Mouse (Mus musculus) olfactory bulb, adult 2 months (tissue): Measurements from ENCODE around the gene Ublcp1. TPM values are rescaled to one million over a fixed set of nuclear protein-coding genes. Genes with fewer than 3 reads are reported as not detected.

Experiments used
- H3K27ac ChIP-seq: fragments of 200-500 bp; 2 replicates; pipeline ENCODE4 v1.5.1; 2012; ENCODE audit warnings: low read depth, low read length; ENCODE audit not compliant: insufficient read depth
- H3K4me1 ChIP-seq: fragments of 200-500 bp; 2 replicates; pipeline ENCODE4 v1.6.1; 2012; ENCODE audit warnings: low read length; ENCODE audit not compliant: control insufficient read depth, insufficient read depth
- H3K4me3 ChIP-seq: fragments of 200-500 bp; 2 replicates; pipeline ENCODE4 v1.5.1; 2012; ENCODE audit warnings: mild to moderate bottlenecking, low read depth, low read length, moderate library complexity; ENCODE audit not compliant: insufficient read depth
- CTCF ChIP-seq: fragments of 200-500 bp; IDR thresholded peaks from 2 replicates; pipeline ENCODE4 v1.5.1; 2012; ENCODE audit warnings: low read depth, mild to moderate bottlenecking, low read length, moderate library complexity; ENCODE audit not compliant: insufficient read depth
- POLR2A ChIP-seq: fragments of 200-500 bp; IDR thresholded peaks from 2 replicates; pipeline ENCODE4 v1.6.1; 2012; ENCODE audit warnings: mild to moderate bottlenecking, low read depth, low read length, moderate library complexity; ENCODE audit not compliant: insufficient read depth
- WGBS: fragments of 180-500 bp; shearing (Covaris S2); methylation state at CpG from one replicate; pipeline ENCODE4 v1.1.7; 2018; 5-methylcytosine and 5-hydroxymethylcytosine counted together
- polyA plus RNA-seq: library from polyadenylated mRNA; stranded (reverse); fragments of >200 nt; gene quantifications from 2 replicates; pipeline ENCODE4 v1.2.4, GENCODE M21; 2012; ENCODE audit warnings: low replicate concordance; ENCODE audit not compliant: missing spikeins, insufficient read depth, insufficient read length

Gene Ublcp1
- polyA plus RNA-seq, 1 experiment, result not detected

- H3K4me3 ChIP-seq, result no peak overlapping the region
- no peaks in the 10 kb centered on the region; the same call in 1 of the 2 replicates for H3K4me1 ChIP-seq
- 48% methylated on average over 3 of the region's 3 CpGs for WGBS
- TF ChIP-seq POLR2A (no peak), CTCF (no peak)
- H3K27ac ChIP-seq, result no peak overlapping the region
Measured at GRCm38 (mm10) chr11:44496217-44496616, 25.9 kb upstream of the Ublcp1 start.

DNA sequence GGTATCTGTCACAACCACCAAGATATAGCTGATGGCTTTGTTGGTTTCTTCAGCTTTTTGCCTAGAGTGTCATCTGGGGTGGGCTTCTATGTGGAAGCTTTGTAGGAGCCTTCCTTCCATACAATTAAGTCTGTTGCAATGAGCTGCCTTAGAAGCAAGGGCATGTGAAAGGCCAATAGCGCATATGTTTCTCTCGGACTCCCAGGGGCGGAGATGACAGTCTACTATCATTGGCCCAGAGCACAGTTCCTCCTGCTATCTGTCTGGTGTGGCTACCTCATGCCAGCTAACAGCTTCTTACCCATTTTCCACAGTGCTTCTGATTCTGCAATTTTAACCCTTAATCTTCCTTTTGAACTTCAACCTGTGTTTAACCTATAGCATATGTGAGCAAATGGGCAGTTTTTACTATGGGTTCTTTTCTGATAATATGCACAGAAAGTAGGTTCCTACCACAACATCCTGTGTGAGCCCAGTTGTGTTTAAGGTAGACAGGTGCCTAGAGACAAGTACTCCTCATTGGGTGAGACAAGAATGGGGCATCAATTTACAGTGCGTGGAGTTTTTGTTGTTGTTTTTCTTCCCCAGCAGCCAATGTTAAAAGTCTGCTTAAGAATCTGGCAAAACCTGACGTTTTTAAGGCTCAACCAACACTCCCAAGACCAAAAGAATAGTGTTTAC, 24.5 kb upstream of the Ublcp1 start:
- WGBS, result 85% methylated on average over 5 of the region's 5 CpGs
- H3K4me1 ChIP-seq, result no peaks in the 10 kb centered on the region; the same call in 1 of the 2 replicates
- no peak overlapping the region for H3K4me3 ChIP-seq
- TF ChIP-seq CTCF (no peak), POLR2A (no peak)
- no peak overlapping the region for H3K27ac ChIP-seq

- Histone ChIP-seq H3K4me1 (0 out of 2 replicates have a peak, but pooled peaks cover 2% of the 10 kb centered on the region), H3K27ac (no peak overlapping the region), H3K4me3 (no peak overlapping the region)
- 95% methylated on average over 1 of the region's 1 CpGs for WGBS
- TF ChIP-seq POLR2A, result no peak
- no peak for TF ChIP-seq CTCF
Measured at GRCm38 (mm10) chr11:44489117-44489516, 18.8 kb upstream of the Ublcp1 start.

DNA sequence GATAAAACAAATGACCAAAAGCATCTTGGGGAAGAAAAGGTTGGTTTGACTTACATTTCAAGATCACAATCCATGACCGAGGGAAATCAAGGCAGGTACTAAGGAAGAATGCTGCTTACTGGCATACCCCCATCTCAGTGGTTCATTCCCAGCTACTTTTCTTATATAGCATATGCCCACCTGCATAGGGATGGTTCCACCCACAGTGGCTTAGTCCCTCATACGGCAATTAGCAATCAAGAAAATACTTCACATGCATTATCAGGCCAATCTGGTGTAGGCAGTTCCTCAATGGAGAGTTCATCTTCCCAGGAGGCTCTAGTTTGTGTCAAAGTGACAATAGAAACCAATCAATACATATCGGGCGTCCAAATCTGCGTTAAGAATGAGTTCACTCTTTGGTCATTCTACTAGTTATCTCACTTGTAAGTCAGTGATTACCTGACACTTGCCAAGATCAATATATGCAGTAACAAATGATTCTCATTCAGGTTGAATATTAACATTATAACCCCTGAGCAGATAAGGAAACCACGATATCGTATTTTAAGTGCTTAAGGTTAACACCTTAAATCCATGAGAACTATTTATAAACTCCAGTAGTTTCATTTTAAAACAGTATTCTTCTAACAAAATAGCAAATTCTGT, 14.9 kb upstream of the Ublcp1 start:
- WGBS, result 85% methylated on average over 7 of the region's 7 CpGs
- Histone ChIP-seq H3K4me3 (no peak overlapping the region), H3K27ac (no peak overlapping the region), H3K4me1 (0 out of 2 replicates have a peak, but pooled peaks cover 2% of the 10 kb centered on the region)
- TF ChIP-seq POLR2A (no peak), CTCF (no peak)

DNA sequence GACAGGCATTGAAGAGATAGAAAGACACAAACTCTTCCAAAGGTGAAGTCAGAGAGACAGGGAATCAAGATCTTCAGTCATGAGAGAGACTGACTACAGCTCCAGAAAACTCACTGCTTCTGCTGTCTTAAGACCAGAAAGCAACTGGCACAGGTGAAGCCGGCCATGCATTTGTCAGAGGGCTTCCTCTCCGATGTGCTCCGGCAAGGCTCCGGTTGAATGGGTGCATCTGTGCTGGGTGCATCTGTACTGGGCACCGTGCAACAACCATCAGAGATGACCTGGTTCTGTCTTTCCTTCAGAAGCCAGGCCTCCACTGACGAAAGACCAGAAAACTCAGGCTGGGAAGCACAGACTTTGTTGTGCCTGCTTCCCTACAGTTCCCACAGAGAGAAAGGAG, 9.9 kb upstream of the Ublcp1 start:
- Histone ChIP-seq H3K27ac (no peak overlapping the region), H3K4me3 (no peak overlapping the region), H3K4me1 (no peaks in the 10 kb centered on the region)
- TF ChIP-seq POLR2A (no peak), CTCF (no peak)
- 91% methylated on average over 6 of the region's 6 CpGs for WGBS

DNA sequence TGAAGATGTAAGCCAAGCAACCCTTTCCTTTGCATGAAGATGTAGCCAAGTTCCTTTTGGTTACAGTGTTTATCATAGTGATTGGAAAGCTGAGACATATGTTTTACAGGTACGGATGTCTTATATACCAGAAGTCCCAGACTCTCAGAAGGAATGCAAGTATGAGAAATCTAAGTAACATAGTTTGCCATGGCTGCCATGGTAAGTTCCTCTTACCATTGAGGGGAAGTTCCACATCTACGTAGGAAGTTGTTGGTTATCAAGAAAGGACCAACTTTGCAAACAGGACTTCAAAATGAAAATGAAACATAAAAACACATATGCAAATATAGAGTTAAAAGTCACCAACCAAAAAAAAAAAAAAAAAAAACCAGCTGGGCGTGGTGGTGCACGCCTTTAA, 8.1 kb upstream of the Ublcp1 start:
- Histone ChIP-seq H3K4me1 (no peaks in the 10 kb centered on the region), H3K27ac (no peak overlapping the region), H3K4me3 (no peak overlapping the region)
- TF ChIP-seq POLR2A, result no peak
- WGBS, result 92% methylated on average over 4 of the region's 4 CpGs

GRCm38 (mm10) chr11:44476445-44476844, 6.1 kb upstream of the Ublcp1 start:
- Histone ChIP-seq H3K4me3 (no peak overlapping the region), H3K4me1 (no peaks in the 10 kb centered on the region), H3K27ac (no peak overlapping the region)
- 86% methylated on average over 2 of the region's 2 CpGs for WGBS
- TF ChIP-seq CTCF, result no peak
- no peak for TF ChIP-seq POLR2A

GRCm38 (mm10) chr11:44475467-44475866, 5.2 kb upstream of the Ublcp1 start:
- no peak overlapping the region for H3K27ac ChIP-seq
- H3K4me3 ChIP-seq, result no peak overlapping the region
- TF ChIP-seq POLR2A (no peak), CTCF (no peak)
- no peaks in the 10 kb centered on the region for H3K4me1 ChIP-seq
- 82% methylated on average over 3 of the region's 3 CpGs for WGBS

GRCm38 (mm10) chr11:44471337-44471995, 1.2 kb upstream of the Ublcp1 start:
- Histone ChIP-seq H3K4me1 (no peaks in the 10 kb centered on the region), H3K27ac (peak overlapping the region; percentile 63; the same call in 1 of the 2 replicates), H3K4me3 (peak overlapping the region; percentile 69)
- TF ChIP-seq CTCF (no peak), POLR2A (no peak)
- WGBS, result 19% methylated on average over 4 of the region's 4 CpGs
